Mouse (Mus musculus) heart, embryonic 12.5 days (tissue): ENCODE data around the gene Gm16503. TPM values are rescaled to one million over a fixed set of nuclear protein-coding genes. Genes with fewer than 3 reads are reported as not detected.
"Not testable (repeated sequence)": the region's sequence is repeated elsewhere in the genome, so short reads cannot be mapped to it uniquely, and the experiment has no call there.

Experiments
- ATAC-seq: fragments of 200-750 bp; cut with Nextera tagmentation; 2 replicates; pipeline ENCODE4 v1.8.0; 2017; ENCODE audit warnings: moderate TSS enrichment, moderate library complexity; ENCODE audit not compliant: insufficient number of reproducible peaks, low FRiP score
- H3K27ac ChIP-seq: fragments of 300-500 bp; sonication (generic); 2 replicates; pipeline ENCODE4 v1.5.1; 2016; ENCODE audit warnings: mild to moderate bottlenecking, moderate library complexity; ENCODE audit not compliant: poor library complexity, severe bottlenecking
- H3K27me3 ChIP-seq: fragments of 300-500 bp; sonication (generic); replicated peaks from 2 replicates; pipeline ENCODE4 v1.6.1; 2016; ENCODE audit warnings: mild to moderate bottlenecking, moderate library complexity
- H3K36me3 ChIP-seq: fragments of 300-500 bp; sonication (generic); 2 replicates; pipeline ENCODE4 v1.6.1; 2016; ENCODE audit warnings: mild to moderate bottlenecking, moderate library complexity
- H3K4me1 ChIP-seq: fragments of 300-500 bp; sonication (generic); replicated peaks from 2 replicates; pipeline ENCODE4 v1.6.1; 2016; ENCODE audit warnings: mild to moderate bottlenecking
- H3K4me2 ChIP-seq: fragments of 300-500 bp; sonication (generic); 2 replicates; pipeline ENCODE4 v1.6.1; 2016; ENCODE audit warnings: mild to moderate bottlenecking, moderate library complexity
- H3K4me3 ChIP-seq: fragments of 300-500 bp; sonication (generic); 2 replicates; pipeline ENCODE4 v1.5.1; 2016; ENCODE audit warnings: mild to moderate bottlenecking
- H3K9ac ChIP-seq: fragments of 300-500 bp; sonication (generic); 2 replicates; pipeline ENCODE4 v1.6.1; 2016; ENCODE audit warnings: mild to moderate bottlenecking, moderate library complexity
- H3K9me3 ChIP-seq: fragments of 300-500 bp; sonication (generic); replicated peaks from 2 replicates; pipeline ENCODE4 v1.6.1; 2016; ENCODE audit warnings: mild to moderate bottlenecking, moderate library complexity
- WGBS: fragments of 180-500 bp; shearing (Covaris S2); methylation state at CpG from one replicate; pipeline ENCODE4 v1.1.7; 2016; 5-methylcytosine and 5-hydroxymethylcytosine counted together
- polyA plus RNA-seq: library from polyadenylated mRNA; unstranded; fragments of >200 nt; fragmentation: Nextera tagmentation; extraction: Ambion mirVana; gene quantifications from 2 replicates; pipeline ENCODE4 v1.2.1, GENCODE M21; 2016

Gm16503 gene
- polyA plus RNA-seq, 1 experiment from 2014 or later = 0.36 TPM

DNA sequence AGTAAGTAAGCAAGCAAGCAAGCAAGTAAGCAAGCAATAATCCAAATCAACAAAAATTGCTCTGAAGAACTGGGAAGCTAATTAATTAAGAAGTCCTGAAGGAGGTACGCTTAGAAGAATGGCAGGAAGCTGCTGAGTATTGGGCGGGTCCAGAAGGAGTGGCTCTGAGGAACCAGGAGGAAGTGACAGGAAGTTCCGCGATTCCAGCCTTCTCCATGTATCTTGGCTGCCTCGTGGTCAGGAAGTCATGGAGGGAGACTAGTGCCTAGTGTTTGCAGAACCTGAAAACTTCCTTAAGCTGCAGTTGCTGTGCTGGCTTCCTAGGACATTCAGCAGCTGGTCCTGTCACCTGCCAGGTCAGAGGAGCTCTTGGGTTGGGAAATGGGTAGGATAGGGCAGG, 13.1 kb downstream of the Gm16503 start, which contains the start of gene Zfp985:
Zfp985 (plus strand) TSS at position 207 of the 400 bp plus-strand sequence.
- 63% methylated on average over 5 of the region's 5 CpGs for WGBS
- H3K4me3 ChIP-seq, H3K9ac ChIP-seq, H3K27ac ChIP-seq, H3K4me2 ChIP-seq, H3K4me1 ChIP-seq, H3K27me3 ChIP-seq, ATAC-seq, H3K36me3 ChIP-seq: not testable (repeated sequence)
- peaks cover 10% of the 10 kb centered on the region; the same call in 1 of the 2 replicates for H3K9me3 ChIP-seq

DNA sequence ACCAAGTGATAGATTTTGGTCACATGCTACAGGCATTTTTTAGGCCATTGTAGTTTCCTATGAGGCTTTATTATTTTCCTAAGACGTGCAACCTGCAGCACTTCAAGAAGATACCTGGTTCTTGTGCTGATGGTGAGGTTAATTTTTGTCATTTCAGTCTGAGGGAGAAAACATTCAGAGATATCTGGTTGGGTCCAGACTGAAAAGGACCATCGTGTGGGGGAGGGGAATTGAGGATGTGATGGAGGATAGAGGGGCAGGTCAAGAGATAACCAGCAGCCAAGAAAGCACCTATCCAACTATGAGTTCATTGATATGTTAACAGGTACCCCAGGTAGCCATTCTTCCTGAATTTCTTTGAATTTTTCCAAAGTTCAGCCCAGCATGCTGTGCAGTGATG, 14.3 kb downstream of the Gm16503 start:
- H3K36me3 ChIP-seq, H3K9ac ChIP-seq, H3K4me1 ChIP-seq, H3K4me3 ChIP-seq, ATAC-seq, H3K27me3 ChIP-seq, H3K27ac ChIP-seq, H3K4me2 ChIP-seq: not testable (repeated sequence)
- H3K9me3 ChIP-seq = peaks cover 10% of the 10 kb centered on the region; the same call in 1 of the 2 replicates
- WGBS = 66% methylated on average over 2 of the region's 2 CpGs

DNA sequence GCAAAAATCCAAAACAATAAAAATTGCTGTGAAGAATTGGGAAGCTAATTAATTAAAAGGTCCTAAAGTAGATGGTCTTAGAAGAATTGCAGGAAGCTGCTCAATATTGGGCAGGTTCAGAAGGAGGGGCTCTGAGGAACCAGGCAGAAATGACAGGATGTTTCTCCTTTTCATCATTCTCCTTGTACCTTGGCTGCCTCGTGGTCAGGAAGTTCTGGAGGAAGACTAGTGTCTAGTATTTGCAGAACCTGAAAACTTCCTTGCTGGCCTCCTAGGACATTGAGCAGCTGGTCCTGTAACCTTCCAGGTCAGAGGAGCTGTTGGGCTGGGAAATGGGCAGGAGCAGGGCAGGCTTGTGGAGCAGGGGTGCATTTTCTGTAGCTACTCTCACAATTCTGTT, 16.9 kb downstream of the Gm16503 start:
- H3K36me3 ChIP-seq, ATAC-seq, H3K9ac ChIP-seq, H3K4me2 ChIP-seq, H3K4me3 ChIP-seq, H3K27ac ChIP-seq, H3K27me3 ChIP-seq, H3K4me1 ChIP-seq: not testable (repeated sequence)
- H3K9me3 ChIP-seq = peaks cover 11% of the 10 kb centered on the region; the same call in 1 of the 2 replicates
- 38% methylated on average over 1 of the region's 1 CpGs for WGBS

DNA sequence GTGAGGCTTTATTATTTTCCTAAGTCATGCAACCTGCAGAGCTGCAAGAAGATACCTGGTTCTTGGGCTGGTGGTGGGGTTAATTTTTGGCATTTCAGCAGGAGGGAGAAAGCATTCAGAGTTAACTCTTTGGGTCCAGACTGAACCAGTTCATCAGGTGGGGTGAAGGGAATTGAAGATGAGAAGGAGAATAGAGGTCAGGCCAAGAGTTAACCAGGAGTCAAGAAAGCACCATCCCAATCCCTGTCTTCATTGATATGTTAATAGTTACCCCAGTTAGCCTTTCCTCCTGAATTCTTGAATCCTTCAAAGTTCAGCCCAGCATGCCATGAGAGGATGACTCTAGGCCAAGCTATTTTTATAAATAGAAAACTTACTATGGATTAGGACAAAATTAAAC, 18.0 kb downstream of the Gm16503 start:
- H3K36me3 ChIP-seq, H3K27me3 ChIP-seq, H3K4me3 ChIP-seq, H3K9ac ChIP-seq, H3K9me3 ChIP-seq, ATAC-seq, H3K4me2 ChIP-seq, H3K27ac ChIP-seq, H3K4me1 ChIP-seq: not testable (repeated sequence)

DNA sequence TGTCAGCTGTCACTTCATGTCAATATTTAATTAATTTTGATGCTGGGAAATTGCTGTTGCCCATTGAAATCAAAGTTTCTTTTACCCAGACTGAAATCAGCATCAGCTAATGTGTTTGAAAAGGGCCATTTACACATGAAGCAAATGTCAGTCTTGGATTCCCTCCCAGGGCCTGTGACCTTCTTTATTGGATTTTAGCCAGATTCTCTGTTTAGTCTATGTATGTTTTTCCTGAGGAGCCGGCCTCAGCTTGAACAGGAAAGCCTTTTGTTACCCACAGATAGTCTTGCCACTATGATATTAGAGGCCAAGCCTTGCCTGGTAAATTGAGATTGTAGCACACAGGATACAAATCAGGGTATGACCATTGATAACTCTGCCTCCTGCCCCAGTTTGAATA, 19.1 kb downstream of the Gm16503 start:
- not testable (repeated sequence) for ATAC-seq, H3K4me3 ChIP-seq, H3K36me3 ChIP-seq, H3K9ac ChIP-seq, H3K4me1 ChIP-seq, H3K9me3 ChIP-seq, H3K27me3 ChIP-seq, H3K27ac ChIP-seq, H3K4me2 ChIP-seq
- WGBS = 25% methylated on average over 1 of the region's 1 CpGs

DNA sequence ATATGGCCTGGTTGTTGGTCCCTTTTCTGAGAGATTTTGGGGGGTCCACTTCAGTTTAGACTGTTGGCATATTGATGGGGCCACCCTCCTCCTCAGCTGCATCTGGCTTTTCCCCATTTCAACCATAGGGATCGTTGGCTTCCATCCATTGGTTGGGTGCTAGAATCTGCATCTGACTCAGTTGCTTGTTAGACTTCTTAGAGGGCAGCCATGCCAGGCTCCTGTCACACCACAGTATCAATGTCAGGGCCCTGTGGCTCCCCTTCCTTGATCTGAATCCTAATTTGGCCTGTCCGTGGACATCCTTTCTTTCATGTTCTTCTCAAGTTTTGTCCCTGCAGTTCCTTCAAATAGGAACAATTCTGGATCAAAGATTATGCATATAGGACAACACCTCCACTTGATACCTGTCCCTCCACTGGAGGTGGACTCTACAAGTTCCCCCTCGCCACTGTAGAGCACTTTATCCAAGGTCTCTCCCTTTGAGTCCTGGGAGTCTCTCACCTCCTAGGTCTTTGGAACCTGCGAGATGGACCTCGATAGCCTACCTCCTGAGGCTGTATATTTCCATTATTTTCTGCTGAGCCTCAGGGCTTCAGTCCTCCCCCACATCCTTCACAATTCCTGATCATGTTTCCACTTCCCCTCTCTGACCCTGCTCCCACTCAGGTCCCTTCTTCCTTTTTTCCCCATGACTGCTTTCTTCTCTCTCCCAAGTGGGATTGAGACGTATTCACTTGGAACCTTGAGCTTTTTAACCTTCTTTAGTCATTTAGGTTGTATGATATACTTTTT, 25.6 kb downstream of the Gm16503 start:
- H3K4me3 ChIP-seq = no peak overlapping the region
- peaks cover 13% of the 10 kb centered on the region for H3K9me3 ChIP-seq
- no peak overlapping the region for H3K4me2 ChIP-seq
- no peak overlapping the region for H3K27ac ChIP-seq
- H3K27me3 ChIP-seq = no peaks in the 10 kb centered on the region
- no peak overlapping the region for H3K9ac ChIP-seq
- ATAC-seq = no peak
- no peaks in the 10 kb centered on the region for H3K36me3 ChIP-seq
- WGBS = 67% methylated on average over 6 of the region's 6 CpGs
- no peaks in the 10 kb centered on the region for H3K4me1 ChIP-seq

DNA sequence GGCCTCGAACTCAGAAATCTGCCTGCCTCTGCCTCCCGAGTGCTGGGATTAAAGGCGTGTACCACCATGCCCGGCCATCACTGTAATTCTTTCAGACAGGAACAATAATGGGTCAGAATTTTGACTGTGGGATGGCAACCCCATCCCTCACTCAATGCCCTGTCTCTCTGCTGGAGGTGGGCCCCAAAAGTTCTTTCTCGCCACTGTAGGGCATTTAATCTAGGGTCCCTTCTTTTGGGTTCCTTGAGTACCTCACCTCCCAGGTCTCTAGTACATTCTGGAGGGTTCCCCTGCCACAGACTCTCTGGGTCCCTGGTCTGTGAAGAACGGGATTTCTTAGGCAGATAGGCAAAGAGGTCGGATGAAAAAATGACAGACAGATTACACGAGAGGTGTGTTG, 31.1 kb downstream of the Gm16503 start:
- H3K36me3 ChIP-seq, H3K9ac ChIP-seq, H3K27me3 ChIP-seq, ATAC-seq, H3K4me1 ChIP-seq, H3K27ac ChIP-seq, H3K4me3 ChIP-seq, H3K9me3 ChIP-seq, H3K4me2 ChIP-seq: not testable (repeated sequence)
- 68% methylated on average over 8 of the region's 8 CpGs for WGBS

DNA sequence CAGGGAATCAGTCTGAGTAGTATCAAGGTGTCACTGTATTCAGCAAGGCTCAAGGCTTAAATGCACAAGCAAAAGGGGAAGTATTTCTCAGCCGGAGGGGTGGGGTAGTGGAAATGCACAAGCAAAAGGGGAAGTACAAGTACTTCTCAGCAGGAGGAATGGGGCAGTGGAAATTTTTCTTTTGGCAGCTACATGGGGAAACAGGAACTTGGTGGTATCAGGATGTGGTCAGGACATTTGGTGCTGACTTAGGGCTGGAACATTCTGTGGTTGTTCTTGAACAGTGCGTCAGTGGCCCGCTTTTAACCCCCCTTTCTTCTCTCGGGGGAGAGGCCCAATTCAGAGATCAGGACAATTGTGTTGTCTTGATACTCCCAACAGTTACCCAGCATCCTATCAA, 39.4 kb downstream of the Gm16503 start:
- ATAC-seq, H3K36me3 ChIP-seq, H3K27me3 ChIP-seq, H3K4me3 ChIP-seq, H3K4me2 ChIP-seq, H3K27ac ChIP-seq, H3K4me1 ChIP-seq, H3K9ac ChIP-seq: not testable (repeated sequence)
- peaks cover 13% of the 10 kb centered on the region for H3K9me3 ChIP-seq
- 86% methylated on average over 4 of the region's 4 CpGs for WGBS

DNA sequence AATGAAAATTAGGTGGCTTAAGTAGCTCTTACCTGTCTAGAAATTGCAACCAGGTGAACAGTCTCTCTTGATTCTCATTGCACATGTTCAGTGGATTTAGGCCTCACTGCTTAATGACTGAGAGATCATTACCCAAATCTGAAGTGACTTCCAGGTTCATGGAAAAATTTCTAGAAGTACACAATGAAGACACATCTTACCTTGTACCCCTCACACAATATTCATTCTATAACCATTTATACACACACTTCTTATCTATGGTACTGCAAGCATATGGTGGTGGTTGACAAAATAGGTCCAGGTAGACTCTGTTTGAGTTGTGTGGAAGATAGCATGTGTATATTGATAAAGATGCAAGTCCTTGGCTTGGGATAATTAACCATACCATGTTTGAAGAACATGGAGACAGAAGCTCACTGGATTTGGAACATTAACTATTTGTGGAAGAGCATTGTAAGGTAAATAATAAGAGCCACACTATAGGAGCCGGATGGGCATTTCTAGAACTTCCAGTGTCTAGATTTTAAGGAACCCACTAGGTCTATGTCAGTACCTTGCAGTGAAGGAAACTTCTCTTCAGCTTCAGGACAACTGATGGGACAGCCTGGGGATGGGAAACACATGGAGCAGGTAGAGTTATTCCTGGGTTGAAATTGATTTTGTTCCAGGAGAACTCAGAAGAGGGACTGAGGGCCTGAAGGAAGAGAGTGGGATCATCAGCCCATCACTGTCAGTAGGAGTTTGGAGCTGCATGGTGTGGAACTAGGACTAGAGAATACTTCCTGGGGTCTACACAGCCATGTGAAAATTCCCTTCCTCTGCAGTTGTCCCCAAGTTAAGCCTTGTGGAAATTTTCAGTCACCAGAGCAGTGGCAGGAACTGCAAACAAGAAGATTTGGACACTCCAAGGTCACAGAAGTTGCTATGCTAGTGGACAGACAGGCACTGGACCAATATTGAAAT, 46.8 kb downstream of the Gm16503 start:
- no peak overlapping the region for H3K4me3 ChIP-seq
- H3K4me2 ChIP-seq = no peak overlapping the region
- peaks cover 10% of the 10 kb centered on the region for H3K9me3 ChIP-seq
- peak; percentile 68; the same call in 1 of the 2 replicates for ATAC-seq
- H3K9ac ChIP-seq = no peak overlapping the region
- H3K36me3 ChIP-seq = no peaks in the 10 kb centered on the region
- no peak overlapping the region for H3K27ac ChIP-seq
- H3K27me3 ChIP-seq = no peaks in the 10 kb centered on the region
- WGBS = 65% methylated on average over 1 of the region's 1 CpGs
- H3K4me1 ChIP-seq = no peaks in the 10 kb centered on the region
